Mouse (Mus musculus) 416B (cell line): Measurements from ENCODE around the gene Mtg2.

ENCODE experiments used
- DNase-seq: peaks from one replicate; pipeline ENCODE4 v3.0.0; 2011; ENCODE audit warnings: low read depth

The Mtg2 gene

DNA sequence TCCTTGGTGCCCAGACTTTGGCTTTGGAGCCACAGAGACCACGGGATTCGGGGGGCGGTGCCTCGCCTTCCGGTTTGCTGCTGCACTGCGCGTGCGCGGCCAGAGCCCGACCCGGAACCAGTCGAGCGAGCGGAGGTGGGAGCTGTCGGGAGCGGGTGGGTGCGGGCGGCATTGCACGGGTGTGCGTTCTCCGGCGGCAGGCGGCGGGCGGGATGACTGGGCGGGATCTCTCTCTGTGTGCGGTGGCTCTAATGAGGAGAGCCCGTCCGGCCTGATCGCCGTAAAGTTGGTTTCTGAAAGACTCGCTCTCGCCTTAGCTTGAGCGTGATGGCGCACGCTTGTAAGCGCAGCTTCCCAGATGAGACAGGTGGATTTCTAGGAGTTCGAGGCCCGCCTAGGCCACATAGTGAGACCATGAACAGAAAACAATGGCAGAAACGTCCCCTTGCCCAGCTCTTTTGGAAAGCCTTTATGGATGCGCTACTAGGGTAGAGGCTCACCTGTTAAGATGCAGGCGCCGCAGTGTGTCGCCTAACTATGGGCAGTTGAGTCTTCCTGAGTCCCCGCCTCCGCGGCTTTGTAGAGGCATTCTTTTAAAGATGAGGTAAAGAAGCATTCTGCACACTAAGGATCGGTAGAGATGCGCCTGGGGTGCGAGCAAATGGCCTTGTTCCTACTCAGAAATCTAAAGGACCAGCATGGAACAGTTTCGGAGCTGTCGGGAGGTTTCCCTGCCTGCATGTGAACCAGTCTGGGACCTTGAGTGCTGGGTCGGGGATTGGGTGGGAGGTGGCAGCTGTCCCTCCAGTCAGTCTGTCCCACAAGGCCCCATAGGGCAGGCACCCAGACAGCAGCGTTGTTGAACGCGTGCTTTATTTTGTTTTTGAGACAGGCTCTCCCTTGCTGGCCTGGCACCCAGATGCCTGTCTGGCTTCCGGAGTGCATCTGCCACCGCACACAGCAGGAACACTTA is at the start of gene Mtg2:
Gene Mtg2, plus strand, starts transcription at position 108 of the 973 bp plus-strand sequence.
- peak; percentile 91 for DNase-seq

DNA sequence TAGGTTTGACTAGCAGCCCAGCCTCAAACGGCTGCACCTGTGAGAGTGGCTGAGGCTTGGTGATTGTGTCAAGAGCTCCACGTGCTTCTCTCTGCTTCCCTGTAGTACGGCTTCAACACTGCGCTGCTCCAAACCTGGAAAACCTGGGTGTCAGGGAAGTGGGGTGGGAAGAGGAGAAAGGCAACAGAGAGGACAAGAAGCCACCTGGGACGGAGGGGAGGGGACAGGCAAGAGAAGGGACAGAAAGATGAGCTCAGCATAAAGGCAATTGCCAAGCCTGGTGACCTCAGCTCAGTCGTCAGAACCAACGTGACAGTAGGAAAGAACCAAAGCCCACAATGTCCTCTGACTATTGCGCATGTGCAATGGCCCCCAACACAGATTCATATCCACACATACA is 49.5 kb upstream of the Mtg2 start:
- DNase-seq: no peak

DNA sequence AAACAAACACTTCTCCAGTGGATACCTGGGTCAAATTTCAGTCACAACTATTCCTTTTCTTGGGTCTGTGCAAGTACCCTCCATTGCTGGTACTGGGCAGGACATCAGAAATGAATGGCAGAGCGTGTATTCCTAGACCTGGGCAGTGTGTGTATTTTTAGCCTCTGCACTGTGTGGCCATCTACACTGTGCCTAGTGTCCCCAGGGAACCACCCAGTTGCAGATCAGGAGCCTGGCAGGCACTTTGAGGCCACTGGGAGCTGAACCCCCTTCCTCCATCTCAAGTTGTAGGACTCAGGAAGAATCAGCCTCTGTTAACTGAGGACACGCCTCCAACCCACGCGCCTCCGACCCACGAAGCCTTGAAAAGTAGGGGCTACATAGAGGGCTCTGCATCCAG is 47.6 kb upstream of the Mtg2 start:
- no peak for DNase-seq

DNA sequence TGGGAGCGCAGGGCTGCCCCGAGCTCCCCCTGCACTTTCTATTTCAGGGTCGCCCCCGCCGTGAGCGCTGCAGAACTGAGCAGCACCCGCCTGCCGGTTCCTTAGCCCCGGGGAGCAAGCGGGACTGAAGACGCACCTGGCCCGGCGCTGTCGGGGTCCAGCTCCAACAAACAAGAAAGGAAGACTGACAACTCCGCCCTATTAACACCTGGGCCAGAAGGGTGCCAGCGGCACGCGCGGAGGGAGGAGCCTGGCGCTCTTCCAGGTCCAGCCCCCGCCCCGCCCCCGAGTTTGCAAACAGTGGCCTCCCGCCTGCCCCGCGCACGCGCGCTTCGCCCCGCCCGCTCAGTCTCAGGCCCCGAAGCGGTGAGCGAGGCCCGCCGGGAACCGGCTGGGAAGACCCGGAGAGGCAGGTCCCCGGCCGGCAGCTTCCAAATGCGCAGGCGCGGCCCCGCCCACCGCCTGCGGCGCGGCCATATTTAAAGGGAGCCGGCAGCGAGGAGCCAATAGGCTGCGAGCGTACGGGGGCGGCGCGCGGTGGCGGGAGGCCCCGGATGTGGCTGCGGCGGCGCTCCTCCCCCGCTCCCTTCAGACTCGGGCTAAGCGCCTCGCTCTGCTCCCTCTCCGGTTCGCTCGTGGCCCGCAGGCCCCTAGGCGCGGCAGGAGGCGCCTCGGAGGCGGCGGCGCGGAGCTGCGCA is 45.8 kb upstream of the Mtg2 start, which contains the start of gene Lsm14b:
Gene Lsm14b, plus strand, starts transcription at position 587 of the 698 bp plus-strand sequence.
- peak; percentile 98 for DNase-seq

- DNase-seq: peak; percentile 35
Measured at GRCm38 (mm10) chr2:180025135-180025860, 45.1 kb upstream of the Mtg2 start.

DNA sequence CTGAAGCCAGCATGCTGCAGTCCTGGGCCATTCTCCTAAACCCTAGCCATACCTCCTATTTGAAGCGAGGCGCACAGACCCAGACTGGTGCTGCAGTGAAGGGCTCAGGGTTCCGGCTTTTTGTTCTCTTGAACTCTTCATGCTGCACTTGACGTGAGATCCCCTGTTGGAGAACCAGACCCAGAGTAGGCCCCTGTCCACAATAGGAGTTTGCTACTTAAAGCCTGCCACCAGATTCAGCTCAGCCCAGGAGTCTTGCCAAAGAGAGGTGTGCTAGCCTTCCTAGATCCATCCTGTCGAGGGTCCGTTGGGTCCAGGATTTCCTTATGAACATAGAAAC is 44.6 kb upstream of the Mtg2 start:
- DNase-seq: no peak

DNA sequence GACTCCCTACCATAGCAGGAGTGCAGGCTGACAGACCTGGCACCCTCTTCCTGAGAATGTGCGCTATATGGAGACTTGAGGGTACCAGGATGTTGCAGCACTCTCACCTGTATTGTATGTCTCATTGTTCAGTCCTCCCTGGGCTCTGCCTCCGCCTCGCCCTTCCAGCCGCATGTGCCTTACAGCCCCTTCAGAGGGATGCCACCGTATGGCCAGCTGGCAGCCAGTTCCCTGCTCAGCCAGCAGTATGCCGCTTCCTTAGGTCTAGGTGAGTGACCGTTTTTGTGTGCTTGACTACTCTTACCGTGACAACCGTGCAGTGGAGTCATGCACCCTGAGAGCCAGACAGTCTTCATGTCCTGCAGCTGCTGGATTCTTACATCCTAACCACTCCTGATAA is 42.6 kb upstream of the Mtg2 start:
- DNase-seq: no peak

DNA sequence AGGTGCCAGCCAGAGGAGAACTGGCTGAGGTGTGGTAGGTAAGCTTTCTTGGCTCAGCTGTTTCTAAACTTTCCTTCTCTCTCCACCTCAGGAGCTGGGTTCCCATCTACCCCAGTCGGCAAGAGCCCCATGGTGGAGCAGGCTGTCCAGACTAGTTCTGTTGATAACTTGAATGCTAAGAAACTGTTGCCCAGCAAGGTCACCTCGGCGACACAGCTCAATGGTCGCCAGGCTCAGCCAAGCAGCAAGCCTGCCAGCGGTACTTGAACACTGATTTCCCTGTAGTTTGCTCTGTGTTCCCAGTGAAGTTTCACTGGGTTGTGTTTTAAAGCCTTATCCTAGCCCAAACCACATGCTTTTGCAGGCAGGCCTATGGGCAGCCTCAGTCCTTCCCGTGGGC is 39.1 kb upstream of the Mtg2 start:
- no peak for DNase-seq

GRCm38 (mm10) chr2:180032925-180033324 is 37.5 kb upstream of the Mtg2 start:
- DNase-seq: peak; percentile 90

DNA sequence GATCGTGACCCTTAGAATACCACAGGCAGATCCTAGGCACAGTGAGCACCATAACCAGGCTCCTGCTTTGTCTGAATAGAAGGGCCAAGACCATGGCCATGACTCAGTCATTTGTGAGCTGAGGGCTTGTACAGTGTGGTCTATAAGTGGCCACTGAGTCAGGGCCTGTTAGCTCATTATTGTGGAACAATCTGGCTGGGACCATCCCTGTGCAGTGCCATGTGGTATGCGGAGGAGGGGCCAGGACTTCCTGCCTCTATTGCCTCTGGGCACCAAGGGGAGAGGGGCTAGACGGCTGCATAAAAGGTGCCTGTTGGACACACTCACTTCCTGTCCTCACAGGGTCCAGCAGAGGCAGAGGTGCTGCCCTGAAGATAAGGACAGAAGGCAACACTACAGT is 36.4 kb upstream of the Mtg2 start:
- peak; percentile 81 for DNase-seq

DNA sequence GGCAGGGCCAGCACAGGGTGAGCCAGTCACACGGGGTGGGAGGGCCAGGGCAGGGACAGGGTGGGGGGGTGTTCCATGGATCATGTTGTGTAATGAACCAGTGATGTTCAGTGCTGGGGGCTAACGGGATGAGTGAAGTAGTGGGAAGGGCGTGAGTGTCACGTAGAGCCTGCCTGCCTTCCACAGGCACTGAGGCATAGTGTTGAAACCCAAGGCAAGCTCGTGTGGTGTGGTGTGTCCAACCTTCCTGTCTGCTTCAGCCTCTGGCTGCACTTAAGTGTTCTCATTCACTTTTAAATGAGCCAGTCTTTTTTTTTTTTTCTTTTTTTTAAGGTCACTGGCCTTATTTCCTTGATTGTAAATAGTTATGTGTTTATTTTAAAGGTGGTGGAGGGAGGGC is 35.6 kb upstream of the Mtg2 start:
- DNase-seq: no peak

DNA sequence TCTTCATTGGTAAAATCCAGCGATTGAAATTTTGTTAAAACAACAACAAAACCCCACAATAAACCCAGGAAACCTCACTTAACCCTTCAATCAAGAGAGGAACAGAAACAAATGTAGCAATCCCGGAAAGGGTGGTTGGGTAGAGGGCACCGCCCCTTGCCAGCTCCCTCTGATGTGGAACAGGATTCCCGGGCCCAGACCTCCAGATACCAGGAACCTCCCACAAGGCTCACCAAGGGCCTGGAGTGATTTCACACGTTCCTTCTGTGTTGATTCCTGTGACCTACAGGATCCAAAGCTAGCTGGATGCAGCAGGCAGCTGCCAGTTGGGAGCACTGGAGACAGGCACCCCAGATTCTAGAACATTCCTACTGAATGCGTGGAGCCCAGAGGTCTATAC is 30.0 kb upstream of the Mtg2 start:
- DNase-seq: peak; percentile 36

DNA sequence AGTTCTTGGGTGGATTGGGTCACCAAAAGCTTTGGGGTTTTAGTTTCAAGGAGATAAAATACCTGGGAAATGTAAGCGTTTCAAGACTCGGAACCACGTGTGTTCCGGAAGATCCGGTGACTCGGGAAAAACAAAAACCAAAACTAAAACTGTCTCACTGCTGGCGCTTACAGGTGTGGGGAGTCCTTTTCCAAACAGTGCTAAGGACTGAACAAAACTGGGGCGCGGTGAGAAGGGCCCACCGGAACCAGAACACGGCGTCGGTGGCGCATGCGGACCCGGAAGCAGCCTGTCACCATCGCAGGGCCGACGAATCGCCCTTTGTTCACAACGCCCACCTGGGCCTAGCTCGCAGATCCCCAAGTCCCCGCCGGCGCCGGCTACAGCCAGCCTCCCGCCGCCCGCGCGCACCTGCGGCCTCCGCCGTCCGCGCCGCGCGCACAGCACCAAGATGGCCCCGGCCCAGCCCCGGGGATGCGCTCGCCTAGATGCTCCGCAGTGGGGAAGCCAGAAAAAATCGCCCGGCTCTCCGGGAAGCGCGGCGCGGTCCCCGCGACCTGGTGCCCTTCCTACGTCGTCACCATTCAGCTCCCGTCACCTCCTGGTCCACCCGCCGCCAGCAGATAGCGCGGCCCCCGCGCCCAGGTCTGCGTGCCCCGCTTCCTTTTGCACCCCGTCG is 28.7 kb upstream of the Mtg2 start:
- peak; percentile 61 for DNase-seq

GRCm38 (mm10) chr2:180042256-180042857 is 28.0 kb upstream of the Mtg2 start, which contains the start of the genes Psma7 and Ss18l1:
Psma7 (minus strand) TSS chr2:180042433.
Ss18l1 (plus strand) TSS chr2:180042509.
- peak; percentile 91 for DNase-seq

GRCm38 (mm10) chr2:180042858-180043515 is 27.4 kb upstream of the Mtg2 start:
- peak; percentile 62 for DNase-seq

GRCm38 (mm10) chr2:180045283-180045682 is 25.1 kb upstream of the Mtg2 start:
- DNase-seq: peak; percentile 74

DNA sequence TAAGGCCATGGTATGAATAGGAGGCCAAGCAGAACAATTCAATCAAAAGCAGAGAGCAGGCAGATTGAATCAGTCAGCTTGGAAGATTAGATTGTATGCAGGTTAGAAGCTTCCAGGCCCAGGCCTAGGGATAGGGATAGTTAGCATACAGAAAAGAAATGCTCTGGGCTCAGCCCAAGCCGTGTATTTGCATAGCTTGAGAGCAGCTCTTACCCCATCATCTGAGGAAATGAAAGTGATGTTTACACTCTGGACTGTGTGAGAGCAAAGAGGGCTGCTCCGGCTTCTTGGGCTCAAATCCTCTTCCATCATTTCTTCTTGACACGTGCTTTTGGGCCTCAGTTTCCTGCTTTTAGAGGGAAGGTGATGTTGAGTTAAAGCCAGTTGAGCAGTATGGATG is 22.8 kb upstream of the Mtg2 start:
- no peak for DNase-seq

DNA sequence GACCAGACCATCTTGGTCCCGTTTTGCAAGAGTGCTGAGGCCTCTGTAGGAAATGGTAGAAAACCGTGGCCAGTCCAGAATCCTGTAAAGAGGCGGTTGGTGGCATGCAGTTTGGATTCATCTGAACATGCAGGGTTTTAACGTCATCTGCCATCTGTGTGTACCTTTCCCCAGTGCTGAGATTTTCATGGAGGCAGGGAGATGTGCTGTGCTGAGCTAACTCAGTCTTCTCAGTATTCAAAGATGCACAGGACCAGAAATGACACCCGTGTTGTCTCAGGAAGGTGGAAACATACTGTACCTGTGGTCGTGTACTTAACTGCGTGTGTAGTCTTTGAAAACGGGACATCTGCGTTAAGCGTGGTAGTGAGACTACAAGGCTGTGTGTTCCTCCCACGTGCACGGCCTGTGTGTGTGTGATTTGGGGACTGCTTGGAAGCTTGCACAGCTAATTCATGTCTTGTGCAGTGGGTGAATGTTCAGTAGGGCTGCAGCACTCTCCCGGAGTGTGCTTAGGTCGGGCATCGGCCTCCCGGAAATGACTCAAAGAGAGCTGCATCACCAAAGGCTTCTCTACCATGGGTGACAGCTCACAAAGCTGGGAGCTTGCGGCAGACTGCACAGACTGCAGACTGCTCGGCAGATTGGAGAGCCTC is 22.3 kb upstream of the Mtg2 start:
- no peak for DNase-seq

DNA sequence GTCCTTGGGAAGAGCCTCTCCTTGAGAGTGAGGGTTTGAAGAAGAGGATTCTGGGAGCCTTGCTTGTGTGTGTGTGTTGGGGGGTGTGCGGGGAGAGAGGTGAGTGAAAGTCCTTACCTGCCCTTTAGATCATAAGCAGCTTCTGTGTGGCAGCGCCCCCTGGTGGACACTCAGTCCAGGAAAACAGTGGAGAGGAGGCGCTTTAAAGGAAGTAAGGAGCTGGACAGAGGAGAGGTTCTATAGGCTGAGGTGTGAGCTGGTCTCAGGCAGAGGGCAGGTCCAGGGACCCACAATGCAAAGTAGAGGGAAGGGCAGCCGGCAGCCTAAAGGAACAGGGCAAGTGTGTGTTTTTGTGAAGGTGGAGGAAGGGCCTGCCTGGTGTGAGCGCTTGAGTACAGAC is 19.4 kb upstream of the Mtg2 start:
- peak; percentile 83 for DNase-seq
